8 mouse cellular contexts compared by ENCODE assay signal in the genomic region with DNA sequence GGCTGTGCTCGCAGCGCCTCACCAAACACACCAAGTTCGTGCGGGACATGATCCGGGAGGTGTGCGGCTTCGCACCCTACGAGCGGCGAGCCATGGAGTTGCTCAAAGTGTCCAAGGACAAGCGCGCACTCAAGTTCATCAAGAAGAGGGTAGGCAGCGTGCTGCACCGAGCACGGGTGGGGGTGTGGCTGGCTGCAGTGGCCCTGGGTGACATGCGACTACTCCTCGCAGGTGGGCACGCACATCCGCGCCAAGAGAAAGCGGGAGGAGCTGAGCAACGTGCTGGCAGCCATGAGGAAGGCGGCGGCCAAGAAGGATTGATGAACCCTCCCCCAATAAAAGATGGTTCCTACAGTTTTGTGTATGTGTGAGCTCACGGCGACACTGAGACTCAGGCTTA. TPM values are rescaled to one million over a fixed set of nuclear protein-coding genes. Genes with fewer than 3 reads are reported as not detected.
DNase-seq lines count a peak whose midpoint lies in the region; ATAC-seq and TF ChIP-seq lines count a peak whose summit lies in the region.
"Not testable (repeated sequence)": the region's sequence is repeated elsewhere in the genome, so short reads cannot be mapped to it uniquely, and the experiment has no call there.

No protein-coding gene starts in this region.

- not testable (repeated sequence) for H3K27me3 ChIP-seq in G1E (ENCODE audit: insufficient read depth, low read length); hindbrain, embryonic 16.5 days (replicated peaks; ENCODE audit: control insufficient read depth, insufficient read depth, low read length); limb, embryonic 11.5 days (ENCODE audit: control insufficient read depth, insufficient read depth, low read length)

- peaks cover 68% of the 10 kb centered on the region for H3K36me3 ChIP-seq in G1E (replicated peaks)
- peaks cover 25% of the 10 kb centered on the region for H3K36me3 ChIP-seq in hindbrain, embryonic 16.5 days (ENCODE audit: control insufficient read depth, insufficient read depth, low read length)
- H3K36me3 ChIP-seq in limb, embryonic 11.5 days (ENCODE audit: control insufficient read depth, insufficient read depth, low read length) = peaks cover 29% of the 10 kb centered on the region

- H3K27ac ChIP-seq in gastrocnemius, adult 2 months = peak overlapping the region; percentile 92
- peak overlapping the region; percentile 90 for H3K27ac ChIP-seq in hindbrain, embryonic 16.5 days (ENCODE audit: low read depth, low read length)
- H3K27ac ChIP-seq in limb, embryonic 11.5 days (replicated peaks; ENCODE audit: low read depth, low read length) = peak overlapping the region; percentile 85
- not testable (repeated sequence) for H3K27ac ChIP-seq in olfactory bulb, adult 2 months (ENCODE audit: insufficient read depth, low read depth, low read length)

- WGBS in hindbrain, embryonic 16.5 days = under 1% methylated on average over 26 of the region's 26 CpGs
- under 1% methylated on average over 25 of the region's 26 CpGs for WGBS in limb, embryonic 11.5 days
- under 1% methylated on average over 26 of the region's 26 CpGs for WGBS in olfactory bulb, adult 2 months

- not testable (repeated sequence) for H3K9me3 ChIP-seq in G1E (replicated peaks); hindbrain, embryonic 16.5 days (ENCODE audit: control insufficient read depth, low read length); limb, embryonic 11.5 days (ENCODE audit: control insufficient read depth, low read length)

- peak overlapping the region; percentile 88 for H3K4me3 ChIP-seq in G1E (ENCODE audit: low read depth, low read length)
- peak overlapping the region; percentile 97 for H3K4me3 ChIP-seq in gastrocnemius, adult 2 months
- peak overlapping the region; percentile 65 for H3K4me3 ChIP-seq in hindbrain, embryonic 16.5 days (ENCODE audit: low read length)
- H3K4me3 ChIP-seq in limb, embryonic 11.5 days (ENCODE audit: low read depth, low read length) = peak overlapping the region; percentile 67
- peak overlapping the region; percentile 55 for H3K4me3 ChIP-seq in olfactory bulb, adult 2 months (ENCODE audit: insufficient read depth, low read depth, low read length)

- peak; percentile 34 for DNase-seq in G1E (ENCODE audit: low spot score)
- peak; percentile 66 for DNase-seq in cerebellum, adult 9-11 months
- DNase-seq in gastrocnemius, adult 2 months = peak; percentile 55
- peak; percentile 46 for DNase-seq in limb, embryonic 11.5 days (ENCODE audit: low spot score)
- peak; percentile 32 for DNase-seq in lung, postnatal 10 days
- peak; percentile 28 for DNase-seq in urinary bladder, postnatal 25 days (ENCODE audit: low spot score)

- TF ChIP-seq POLR2A in olfactory bulb, adult 2 months (IDR thresholded peaks at IDR 0.05; ENCODE audit: insufficient read depth, low read depth, low read length) = not testable (repeated sequence)

- intact Hi-C loops in gastrocnemius, adult 2 months (cut with DNase I) = loop anchor here (5.0 kb wide), 1 partner anchor 148 kb away; a partner anchor contains a TSS

- peak overlapping the region; percentile 76 for H3K9ac ChIP-seq in hindbrain, embryonic 16.5 days (ENCODE audit: low read depth, low read length)
- peak overlapping the region; percentile 84 for H3K9ac ChIP-seq in limb, embryonic 11.5 days (ENCODE audit: low read length)

- not testable (repeated sequence) for ATAC-seq in G1E (ENCODE audit: extremely low read depth, insufficient number of reproducible peaks, low FRiP score, poor library complexity, severe bottlenecking); hindbrain, embryonic 16.5 days; limb, embryonic 11.5 days (ENCODE audit: insufficient number of reproducible peaks, low FRiP score, low TSS enrichment, low read depth)

- H3K4me1 ChIP-seq in G1E (ENCODE audit: insufficient read depth, low read depth, low read length) = peaks cover 77% of the 10 kb centered on the region
- peaks cover 23% of the 10 kb centered on the region for H3K4me1 ChIP-seq in hindbrain, embryonic 16.5 days (ENCODE audit: control insufficient read depth, insufficient read depth, low read depth, low read length)
- H3K4me1 ChIP-seq in limb, embryonic 11.5 days (ENCODE audit: control insufficient read depth, insufficient read depth, low read length) = not testable (repeated sequence)
- H3K4me1 ChIP-seq in olfactory bulb, adult 2 months (ENCODE audit: control insufficient read depth, insufficient read depth, low read length) = peaks cover 19% of the 10 kb centered on the region

- TF ChIP-seq CTCF in G1E (IDR thresholded peaks at IDR 0.05; ENCODE audit: low read depth, low read length); gastrocnemius, adult 2 months (IDR thresholded peaks at IDR 0.05); olfactory bulb, adult 2 months (IDR thresholded peaks at IDR 0.05; ENCODE audit: insufficient read depth, low read depth, low read length): not testable (repeated sequence)

- H3K4me2 ChIP-seq in hindbrain, embryonic 16.5 days (ENCODE audit: low read length) = peak overlapping the region; percentile 80
- H3K4me2 ChIP-seq in limb, embryonic 11.5 days (ENCODE audit: low read depth, severe bottlenecking) = peak overlapping the region; percentile 84

RNA-seq across cellular contexts. Expression of a gene that starts 0.7 kb away (rescaled TPM):
- 1,715 and 1,885 TPM in 2 replicates for total RNA-seq in G1E (2014; fragmentation: Nextera tagmentation)
- 2,574 and 3,073 TPM in 2 replicates for total RNA-seq in G1E (2017)
- 9,624 and 13,197 TPM in 2 replicates for polyA plus RNA-seq in G1E (2012)
- total RNA-seq in gastrocnemius, adult 2 months (2021) = 100 to 1,000 TPM; 589 to 687 TPM
- polyA plus RNA-seq in hindbrain, embryonic 16.5 days (2015; fragmentation: Nextera tagmentation; extraction: Ambion mirVana) = 823 and 876 TPM in 2 replicates
- 1,726 and 1,764 TPM in 2 replicates for polyA plus RNA-seq in limb, embryonic 11.5 days (2014; fragmentation: Nextera tagmentation; extraction: Ambion mirVana)
- not detected in 2 replicates for polyA plus RNA-seq in olfactory bulb, adult 2 months (2012; ENCODE audit: insufficient read depth, insufficient read length, low replicate concordance, missing spikeins)

RNA-seq across cellular contexts. Expression of a gene that starts 4.3 kb away (rescaled TPM):
- total RNA-seq in G1E (2014; fragmentation: Nextera tagmentation) (42.8 and 61.4 TPM in 2 replicates), G1E (2017) (101 and 133 TPM in 2 replicates)
- polyA plus RNA-seq in G1E (2012) = 278 and 377 TPM in 2 replicates
- total RNA-seq in gastrocnemius, adult 2 months (2021) = 100 to 1,000 TPM; 107 to 167 TPM
- 186 and 221 TPM in 2 replicates for polyA plus RNA-seq in hindbrain, embryonic 16.5 days (2015; fragmentation: Nextera tagmentation; extraction: Ambion mirVana)
- 198 and 203 TPM in 2 replicates for polyA plus RNA-seq in limb, embryonic 11.5 days (2014; fragmentation: Nextera tagmentation; extraction: Ambion mirVana)
- polyA plus RNA-seq in olfactory bulb, adult 2 months (2012; ENCODE audit: insufficient read depth, insufficient read length, low replicate concordance, missing spikeins) = not detected in 2 replicates

RNA-seq across cellular contexts. Expression of a gene that starts 12.8 kb away (rescaled TPM):
- total RNA-seq in G1E (2014; fragmentation: Nextera tagmentation) (67.8 and 74.4 TPM in 2 replicates), G1E (2017) (101 and 103 TPM in 2 replicates)
- polyA plus RNA-seq in G1E (2012) = 174 and 182 TPM in 2 replicates
- total RNA-seq in gastrocnemius, adult 2 months (2021) = 10 to 100 TPM; 60.4 to 71.8 TPM
- polyA plus RNA-seq in hindbrain, embryonic 16.5 days (2015; fragmentation: Nextera tagmentation; extraction: Ambion mirVana) = 45.4 and 45.7 TPM in 2 replicates
- 61.9 and 66.3 TPM in 2 replicates for polyA plus RNA-seq in limb, embryonic 11.5 days (2014; fragmentation: Nextera tagmentation; extraction: Ambion mirVana)
- not detected in 2 replicates for polyA plus RNA-seq in olfactory bulb, adult 2 months (2012; ENCODE audit: insufficient read depth, insufficient read length, low replicate concordance, missing spikeins)

RNA-seq across cellular contexts. Expression of a gene that starts 14.1 kb away (rescaled TPM):
- total RNA-seq in G1E (2014; fragmentation: Nextera tagmentation) (not detected in 2 replicates), G1E (2017) (0.17 TPM in 1 of 2 replicates, not detected in the other)
- not detected in 2 replicates for polyA plus RNA-seq in G1E (2012)
- under 1 TPM in 1 of 2 experiments, not detected in 1; 0.11 TPM for total RNA-seq in gastrocnemius, adult 2 months (2021)
- 1.6 and 1.7 TPM in 2 replicates for polyA plus RNA-seq in hindbrain, embryonic 16.5 days (2015; fragmentation: Nextera tagmentation; extraction: Ambion mirVana)
- polyA plus RNA-seq in limb, embryonic 11.5 days (2014; fragmentation: Nextera tagmentation; extraction: Ambion mirVana) = 0.61 and 0.85 TPM in 2 replicates
- not detected in 2 replicates for polyA plus RNA-seq in olfactory bulb, adult 2 months (2012; ENCODE audit: insufficient read depth, insufficient read length, low replicate concordance, missing spikeins)

RNA-seq across cellular contexts. Expression of a gene that starts 29.3 kb away (rescaled TPM):
- total RNA-seq in G1E (2014; fragmentation: Nextera tagmentation) (67.0 and 76.5 TPM in 2 replicates), G1E (2017) (85.0 and 121 TPM in 2 replicates)
- 151 and 154 TPM in 2 replicates for polyA plus RNA-seq in G1E (2012)
- 10 to 100 TPM; 43.0 to 46.7 TPM for total RNA-seq in gastrocnemius, adult 2 months (2021)
- 95.5 and 109 TPM in 2 replicates for polyA plus RNA-seq in hindbrain, embryonic 16.5 days (2015; fragmentation: Nextera tagmentation; extraction: Ambion mirVana)
- polyA plus RNA-seq in limb, embryonic 11.5 days (2014; fragmentation: Nextera tagmentation; extraction: Ambion mirVana) = 119 and 132 TPM in 2 replicates
- 696 TPM in 1 of 2 replicates, not detected in the other for polyA plus RNA-seq in olfactory bulb, adult 2 months (2012; ENCODE audit: insufficient read depth, insufficient read length, low replicate concordance, missing spikeins)

Comparison
In these comparisons a context has a peak if more than half of its experiments do, and no peak if none do; other contexts are left out.
1. RNA of a gene that starts 4.3 kb away (polyA plus RNA-seq): 278 to 377 TPM in G1E, 186 to 221 TPM in hindbrain, embryonic 16.5 days and 198 to 203 TPM in limb, embryonic 11.5 days; not detected in olfactory bulb, adult 2 months; every median in the first group is over 100 times any median in the second.
2. RNA of a gene that starts 12.8 kb away (polyA plus RNA-seq): 174 to 182 TPM in G1E, 61.9 to 66.3 TPM in limb, embryonic 11.5 days and 45.4 to 45.7 TPM in hindbrain, embryonic 16.5 days; not detected in olfactory bulb, adult 2 months; every median in the first group is over 10 times any median in the second.
3. Peak in every context shown above with its lines, with median percentiles within 50 percentile points of each other: DNase-seq and H3K4me3 ChIP-seq.